Mouse (Mus musculus) bone marrow macrophage, adult 2 months (primary cell): ENCODE measurements around the gene Rasgrf1. TPM values are rescaled to one million over a fixed set of nuclear protein-coding genes. Genes with fewer than 3 reads are reported as not detected.

ENCODE experiments used
- H3K27ac ChIP-seq: 2 replicates; pipeline ENCODE4 v1.5.1; 2012; ENCODE audit warnings: low read depth, low read length; ENCODE audit not compliant: insufficient read depth
- H3K4me1 ChIP-seq: 2 replicates; pipeline ENCODE4 v1.6.1; 2012; ENCODE audit warnings: low read length; ENCODE audit not compliant: control insufficient read depth, insufficient read depth
- H3K4me3 ChIP-seq: 2 replicates; pipeline ENCODE4 v1.5.1; 2012; ENCODE audit warnings: mild to moderate bottlenecking, low read length, moderate library complexity; ENCODE audit not compliant: insufficient read depth
- CTCF ChIP-seq: IDR thresholded peaks from 2 replicates; pipeline ENCODE4 v1.5.1; 2012; ENCODE audit warnings: low read depth, mild to moderate bottlenecking, low read length, moderate library complexity
- POLR2A ChIP-seq: IDR thresholded peaks from 2 replicates; pipeline ENCODE4 v1.6.1; 2012; ENCODE audit warnings: mild to moderate bottlenecking, low read depth, low read length, borderline replicate concordance
- polyA plus RNA-seq: library from polyadenylated mRNA; stranded (reverse); fragments of >200 nt; gene quantifications from 2 replicates; pipeline ENCODE4 v1.2.4, GENCODE M21; 2012; ENCODE audit not compliant: missing spikeins, insufficient read depth, insufficient read length

The Rasgrf1 gene
- 0.51 and 0.58 TPM in 2 replicates for polyA plus RNA-seq

DNA sequence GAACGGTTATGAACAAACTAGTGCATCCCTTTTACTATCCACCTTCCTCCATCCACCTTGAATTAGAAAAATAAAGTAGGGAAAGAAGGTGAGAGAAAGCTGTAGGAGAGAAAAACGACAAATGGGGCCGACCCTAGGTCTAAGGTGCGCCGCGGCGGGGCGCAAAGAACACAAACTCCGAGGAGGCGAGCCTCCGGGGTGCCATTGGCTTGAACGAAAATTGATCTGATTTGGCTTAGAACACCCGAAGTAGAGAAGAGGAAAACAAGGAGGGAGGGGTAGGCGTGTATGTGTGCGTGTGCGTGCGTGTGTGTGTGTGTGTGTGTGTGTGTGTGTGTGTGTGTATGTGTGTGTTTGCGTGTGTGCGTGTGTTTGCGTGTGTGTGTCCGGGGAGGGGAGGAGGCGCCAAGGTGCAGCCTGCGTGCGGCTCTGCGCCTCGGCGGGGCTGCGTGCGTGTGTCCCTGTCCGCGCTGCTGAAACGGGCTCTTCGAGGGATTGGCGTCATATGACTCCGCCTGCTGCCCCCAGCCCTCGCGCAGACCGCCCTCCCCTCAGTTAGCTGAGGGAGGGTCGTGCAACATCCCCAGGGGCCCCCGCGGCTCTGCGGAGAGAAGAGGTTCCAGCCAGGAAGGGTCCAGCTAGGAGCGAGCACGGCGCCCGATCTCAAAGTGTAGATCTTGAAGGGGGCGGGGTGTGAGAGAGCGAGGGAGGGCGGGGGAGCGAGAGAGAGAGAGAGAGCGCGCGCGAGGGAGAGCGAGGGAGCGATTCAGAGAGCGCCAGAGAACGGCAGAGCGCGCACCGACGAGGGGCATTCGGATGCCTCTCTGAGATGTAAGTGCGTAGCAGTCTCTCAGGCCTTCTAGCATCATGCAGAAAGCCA lies at the start of gene Rasgrf1:
Gene Rasgrf1, plus strand, starts transcription at position 778 of the 880 bp plus-strand sequence.
- H3K4me3 ChIP-seq, result peak within 1 kb of the TSS; percentile 53
- H3K27ac ChIP-seq, result no peak within 1 kb of the TSS
- TF ChIP-seq POLR2A (no peak), CTCF (no peak)
- no peaks in the 10 kb centered on the region for H3K4me1 ChIP-seq

DNA sequence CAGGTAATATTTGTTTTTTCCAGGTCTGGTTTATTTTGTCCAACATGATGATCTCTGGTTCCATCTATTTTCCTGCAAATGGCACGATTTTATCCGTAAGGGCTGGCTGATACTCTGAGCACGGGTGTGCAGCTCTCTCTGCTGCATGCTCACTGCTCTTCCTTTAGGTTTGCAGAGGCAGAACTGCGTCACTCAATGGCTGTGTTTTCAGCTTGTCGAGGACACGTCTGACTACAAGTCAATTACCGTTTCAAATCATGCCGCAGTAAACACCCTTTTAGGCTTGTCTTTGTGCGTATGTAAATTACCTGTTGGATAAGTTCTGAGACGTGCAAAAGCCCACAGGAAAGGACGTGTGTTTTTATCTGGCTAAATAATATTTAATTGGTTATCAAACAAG lies 49.6 kb upstream of the Rasgrf1 start:
- Histone ChIP-seq H3K27ac (no peak overlapping the region), H3K4me3 (no peak overlapping the region), H3K4me1 (peaks cover 4% of the 10 kb centered on the region)
- TF ChIP-seq CTCF (no peak), POLR2A (no peak)

DNA sequence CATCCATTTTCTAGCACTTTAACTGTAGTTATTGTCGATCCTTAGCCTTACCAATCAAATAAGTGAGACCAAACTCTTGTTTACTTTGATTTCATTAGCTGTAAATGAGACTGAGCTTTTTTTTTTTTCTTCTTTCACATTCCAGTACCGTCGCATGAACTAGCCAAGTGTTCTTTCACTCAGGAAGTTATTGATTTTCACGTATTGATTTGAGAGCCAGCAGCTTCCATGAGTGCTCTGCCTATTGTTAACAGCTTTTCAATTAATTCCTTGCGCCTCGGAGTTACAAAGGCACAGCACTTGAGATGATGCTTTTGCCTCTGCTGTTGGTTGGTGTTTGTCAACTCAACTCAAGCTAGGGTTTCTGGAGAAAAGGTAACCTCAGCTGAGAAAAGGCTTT lies 49.1 kb upstream of the Rasgrf1 start:
- Histone ChIP-seq H3K4me1 (peaks cover 4% of the 10 kb centered on the region), H3K4me3 (no peak overlapping the region)
- TF ChIP-seq POLR2A (no peak), CTCF (no peak)

DNA sequence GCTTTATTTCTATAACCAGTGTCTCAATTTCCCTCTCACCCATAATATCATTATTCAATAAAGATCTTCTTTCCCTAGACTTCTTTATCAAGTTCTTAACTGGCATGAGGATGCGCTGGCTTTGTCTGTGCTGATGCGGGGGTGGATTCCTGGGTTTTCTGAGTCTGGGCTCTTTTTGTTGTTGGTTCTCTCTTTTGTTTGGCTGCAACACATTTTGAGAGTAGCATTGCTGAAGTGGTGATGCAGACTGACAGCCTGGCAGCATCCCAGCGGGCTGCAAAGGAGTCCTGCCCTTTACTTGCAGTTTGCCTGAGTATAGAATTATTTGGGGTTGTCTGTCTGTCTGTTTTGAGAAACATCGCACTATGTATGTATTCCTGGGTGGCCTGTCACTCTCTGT lies 42.6 kb upstream of the Rasgrf1 start:
- no peak overlapping the region for H3K27ac ChIP-seq
- TF ChIP-seq CTCF (no peak), POLR2A (no peak)
- H3K4me3 ChIP-seq, result no peak overlapping the region
- peaks cover 23% of the 10 kb centered on the region for H3K4me1 ChIP-seq

More for the DNA sequence above, 49.1 kb upstream of the Rasgrf1 start:
- H3K27ac ChIP-seq, result no peak overlapping the region

DNA sequence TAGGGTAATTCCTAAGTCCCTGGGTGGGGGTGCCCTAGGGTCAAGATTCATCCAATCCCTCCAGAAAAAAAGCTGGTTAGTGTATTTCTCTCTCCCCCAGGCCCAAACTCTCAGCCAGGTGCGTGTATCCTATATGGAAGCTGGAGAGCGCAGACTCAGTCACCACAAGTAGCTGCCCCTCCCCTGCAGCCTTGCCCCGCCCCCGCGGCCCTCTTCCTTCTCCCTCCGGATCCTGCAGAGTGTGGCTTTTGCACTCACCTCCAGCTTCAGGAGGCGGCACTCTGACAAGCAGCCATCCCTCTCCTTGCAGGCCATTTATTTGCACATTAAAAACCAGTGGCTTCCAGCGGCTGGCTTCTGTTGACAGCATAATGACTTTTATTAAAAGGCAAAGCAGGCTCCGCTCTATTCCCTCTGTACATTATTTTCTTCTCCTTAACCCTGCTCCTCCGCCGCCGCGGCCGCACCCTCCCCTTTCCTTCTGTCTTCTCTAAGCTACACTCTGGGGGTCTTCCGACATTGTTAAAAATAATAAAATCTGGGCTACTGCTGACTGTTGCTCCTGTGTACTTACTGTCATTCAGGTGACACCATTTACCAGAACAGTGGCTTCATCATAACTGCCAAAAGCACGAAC lies 41.5 kb upstream of the Rasgrf1 start:
- TF ChIP-seq CTCF (no peak), POLR2A (no peak)
- Histone ChIP-seq H3K27ac (no peak overlapping the region), H3K4me1 (peaks cover 32% of the 10 kb centered on the region), H3K4me3 (no peak overlapping the region)

DNA sequence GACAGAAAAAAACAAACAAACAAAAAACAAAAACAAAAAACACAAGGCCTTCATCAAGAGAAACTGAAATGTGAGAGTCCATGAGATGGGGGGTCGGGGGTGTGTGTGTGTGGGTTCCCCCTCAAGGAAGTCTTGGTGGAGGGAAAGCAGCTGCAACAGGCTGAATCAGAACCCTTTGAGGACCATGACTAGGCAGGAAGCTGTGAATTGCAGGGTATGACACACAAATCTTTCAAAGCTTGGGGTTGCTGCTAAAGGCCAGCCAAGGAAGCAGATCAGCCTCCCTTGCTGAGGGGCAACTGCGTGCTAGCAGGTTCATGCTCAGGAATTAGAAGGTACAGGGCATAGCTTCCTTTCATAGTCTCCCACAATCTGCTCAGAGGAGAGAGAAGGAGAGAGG lies 40.1 kb upstream of the Rasgrf1 start:
- TF ChIP-seq POLR2A, result no peak
- TF ChIP-seq CTCF, result no peak
- no peak overlapping the region for H3K4me3 ChIP-seq
- peaks cover 40% of the 10 kb centered on the region for H3K4me1 ChIP-seq
- no peak overlapping the region for H3K27ac ChIP-seq

DNA sequence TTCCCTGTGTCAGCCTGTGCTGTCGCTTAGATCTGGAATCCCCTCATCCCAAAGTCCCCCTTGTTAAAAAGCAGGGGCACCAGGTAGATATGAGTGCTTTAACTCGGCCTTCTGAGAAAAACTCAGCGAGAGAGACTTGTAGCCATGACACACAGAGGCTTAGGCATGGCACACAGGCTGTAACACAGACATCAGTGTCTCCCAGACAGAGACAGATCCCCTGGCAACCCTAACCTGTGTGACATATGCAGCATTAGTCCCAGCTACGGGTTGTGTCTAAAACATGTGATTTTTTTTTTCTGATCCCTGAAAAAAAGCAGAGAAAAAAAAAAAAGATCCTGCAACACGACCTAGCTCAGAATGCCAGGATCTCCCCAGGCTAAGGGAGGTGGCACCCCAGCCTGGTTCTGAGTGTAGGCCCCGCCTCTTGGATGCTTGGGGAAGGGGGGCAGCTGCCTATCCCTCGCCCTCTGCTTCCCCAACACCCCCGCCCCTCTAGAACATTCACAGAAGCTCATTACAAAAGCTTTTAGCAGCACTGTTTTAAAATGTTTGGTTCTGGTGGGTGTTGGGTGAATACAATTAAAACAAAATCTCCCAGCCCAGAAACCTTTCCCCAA lies 39.1 kb upstream of the Rasgrf1 start:
- Histone ChIP-seq H3K27ac (no peak overlapping the region), H3K4me3 (no peak overlapping the region), H3K4me1 (peaks cover 50% of the 10 kb centered on the region)
- no peak for TF ChIP-seq POLR2A
- TF ChIP-seq CTCF, result no peak

DNA sequence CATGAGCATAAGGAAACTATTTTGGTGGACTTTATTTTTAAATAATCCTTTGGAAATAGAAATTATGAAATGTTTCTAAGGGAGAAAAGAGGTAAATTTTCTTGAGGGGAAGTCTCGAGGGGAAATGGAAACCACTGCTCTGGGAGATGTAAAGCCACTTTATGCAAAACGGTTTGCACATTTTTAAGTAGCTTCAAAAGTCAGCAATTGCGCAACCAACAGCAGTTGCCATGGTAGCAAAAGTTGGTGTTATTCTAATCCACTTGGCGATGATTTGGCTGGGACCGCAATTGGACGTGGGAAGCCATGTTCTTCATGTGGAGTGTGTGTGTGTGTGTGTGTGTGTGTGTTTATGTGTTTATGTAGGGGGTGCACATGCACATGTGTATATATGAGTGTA lies 37.6 kb upstream of the Rasgrf1 start:
- H3K4me3 ChIP-seq, result no peak overlapping the region
- H3K4me1 ChIP-seq, result peaks cover 51% of the 10 kb centered on the region
- TF ChIP-seq CTCF (no peak), POLR2A (no peak)
- no peak overlapping the region for H3K27ac ChIP-seq

DNA sequence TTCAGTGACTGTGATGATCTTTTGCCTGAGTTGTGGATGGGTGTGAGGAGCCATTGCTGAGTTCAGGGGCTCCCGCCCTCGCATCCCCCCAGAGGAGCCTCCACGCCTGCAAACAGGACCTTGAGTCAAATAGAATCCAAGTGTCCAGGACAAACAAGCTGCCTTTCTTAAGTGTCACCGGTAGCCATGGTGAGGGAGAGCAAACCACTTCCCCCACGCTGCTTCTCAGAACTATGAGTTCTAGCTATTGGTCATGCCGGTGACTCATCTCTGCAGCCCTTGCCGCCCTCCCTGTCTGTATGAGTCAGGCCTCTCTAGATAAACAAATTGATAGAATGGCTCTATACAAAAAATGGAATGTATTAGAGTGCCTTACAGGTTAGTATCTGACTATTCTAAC lies 35.3 kb upstream of the Rasgrf1 start:
- TF ChIP-seq POLR2A (no peak), CTCF (no peak)
- Histone ChIP-seq H3K4me1 (peaks cover 49% of the 10 kb centered on the region), H3K27ac (no peak overlapping the region), H3K4me3 (no peak overlapping the region)
